9 mouse cellular contexts compared by ENCODE assay signal in genomic region chr11:12749245-12749644, GRCm38 (mm10).
"Had no signal": no experiment of that assay in that cellular context is flagged by ENCODE, and none has a peak within 500 bp of the region (broad histone marks: within the 10 kb centered on the region; RNA-seq: fewer than 3 reads in every experiment).

No protein-coding gene starts in this region.

- DNase-seq: kidney, adult 18-20 months; kidney, postnatal 10 days; kidney, postnatal 4 days; lung, adult 18-20 months; lung, postnatal 36 days; thymus, adult 18-20 months; thymus, postnatal 25 days had no signal

- ATAC-seq: intestine, embryonic 15.5 days; midbrain, embryonic 13.5 days had no signal
